Mouse (Mus musculus) kidney, adult 2 months (tissue): ENCODE data around the gene Gm10985. TPM values are rescaled to one million over a fixed set of nuclear protein-coding genes. Genes with fewer than 3 reads are reported as not detected.

Source experiments
- DNase-seq: peaks from one replicate; pipeline ENCODE4 v3.0.0; 2021
- H3K27ac ChIP-seq: fragments of 200-500 bp; 2 replicates; pipeline ENCODE4 v1.5.1; 2012; ENCODE audit warnings: low read depth, low read length, control low read depth, inconsistent platforms; ENCODE audit not compliant: insufficient read depth
- H3K27me3 ChIP-seq: fragments of 200-500 bp; replicated peaks from 2 replicates; pipeline ENCODE4 v1.6.1; 2012; ENCODE audit warnings: mild to moderate bottlenecking, moderate library complexity, low read length, inconsistent platforms; ENCODE audit not compliant: control insufficient read depth, insufficient read depth
- H3K36me3 ChIP-seq: fragments of 200-500 bp; 2 replicates; pipeline ENCODE4 v1.6.1; 2012; ENCODE audit warnings: mild to moderate bottlenecking, moderate library complexity, low read length, inconsistent platforms; ENCODE audit not compliant: control insufficient read depth, insufficient read depth
- H3K4me1 ChIP-seq: fragments of 200-500 bp; 2 replicates; pipeline ENCODE4 v1.6.1; 2011; ENCODE audit warnings: low read length; ENCODE audit not compliant: control insufficient read depth, insufficient read depth
- H3K4me3 ChIP-seq: fragments of 200-500 bp; 2 replicates; pipeline ENCODE4 v1.5.1; 2011; ENCODE audit warnings: mild to moderate bottlenecking, low read depth, low read length, control low read depth; ENCODE audit not compliant: insufficient read depth
- CTCF ChIP-seq: fragments of 200-500 bp; conservative IDR thresholded peaks from 2 replicates; pipeline ENCODE4 v1.5.1; 2011; ENCODE audit warnings: low read depth, mild to moderate bottlenecking, control low read depth, low read length, moderate library complexity, mixed read lengths; ENCODE audit not compliant: insufficient read depth, insufficient read length
- POLR2A ChIP-seq: fragments of 200-500 bp; IDR thresholded peaks from one replicate; pipeline ENCODE4 v1.6.1; 2011; ENCODE audit warnings: low read depth, low read length, control low read depth
- WGBS: fragments of 180-500 bp; shearing (Covaris S2); methylation state at CpG from one replicate; pipeline ENCODE4 v1.1.7; 2018; 5-methylcytosine and 5-hydroxymethylcytosine counted together
- polyA plus RNA-seq: library from polyadenylated mRNA; depleted of rRNA; stranded (reverse); fragments of >200 nt; gene quantifications from 2 replicates; pipeline ENCODE4 v1.2.3, GENCODE M21; 2012; rRNA removed

The Gm10985 gene
- polyA plus RNA-seq, 1 experiment: not detected

DNA sequence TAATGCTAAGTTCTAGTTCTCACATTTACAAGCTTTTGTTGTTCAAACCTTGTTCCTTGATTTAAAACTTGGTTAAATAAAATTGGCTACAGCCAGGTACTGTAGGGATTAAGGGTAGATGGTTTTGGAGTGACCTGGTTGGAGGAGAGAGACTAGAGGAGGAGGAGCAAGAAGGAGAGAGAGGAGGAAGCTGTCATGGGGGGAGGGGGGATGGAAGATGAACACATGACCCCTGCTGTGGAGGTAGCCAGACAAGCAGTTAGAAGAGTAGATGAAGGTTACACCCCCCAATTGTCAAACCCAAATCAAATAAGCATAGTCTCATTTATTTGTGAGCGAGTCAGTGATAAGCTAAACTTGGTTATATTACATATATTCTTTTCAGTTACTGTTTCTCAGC is 26.7 kb downstream of the Gm10985 start:
- no peaks in the 10 kb centered on the region for H3K27me3 ChIP-seq
- DNase-seq: no peak
- TF ChIP-seq CTCF (no peak), POLR2A (no peak)
- peaks cover 2% of the 10 kb centered on the region; the same call in 1 of the 2 replicates for H3K4me1 ChIP-seq
- no peak overlapping the region for H3K4me3 ChIP-seq
- no peaks in the 10 kb centered on the region for H3K36me3 ChIP-seq
- no peak overlapping the region for H3K27ac ChIP-seq
- WGBS: 88% methylated on average over 1 of the region's 1 CpGs

GRCm38 (mm10) chr3:53890619-53891540 is 46.0 kb downstream of the Gm10985 start:
- no peak overlapping the region for H3K4me3 ChIP-seq
- 82% methylated on average over 12 of the region's 12 CpGs for WGBS
- H3K36me3 ChIP-seq: no peaks in the 10 kb centered on the region
- DNase-seq: no peak
- H3K27ac ChIP-seq: no peak overlapping the region
- no peaks in the 10 kb centered on the region for H3K4me1 ChIP-seq
- TF ChIP-seq CTCF (no peak), POLR2A (no peak)
- no peaks in the 10 kb centered on the region for H3K27me3 ChIP-seq

Other genes starting within 250 kb of the Gm10985 start
- 4.3 and 7.3 TPM in 2 replicates for gene Frem2, start 187.7 kb upstream of the Gm10985 start, polyA plus RNA-seq
- gene Ufm1, start 18.7 kb downstream of the Gm10985 start, polyA plus RNA-seq: 13.9 and 26.4 TPM in 2 replicates